Mouse (Mus musculus) megakaryocyte, adult 5-6 weeks (primary cell): ENCODE measurements around the gene Hsd3b7. TPM values are rescaled to one million over a fixed set of nuclear protein-coding genes. Genes with fewer than 3 reads are reported as not detected.
"Not testable (repeated sequence)": the region's sequence is repeated elsewhere in the genome, so short reads cannot be mapped to it uniquely, and the experiment has no call there.

Source experiments
- ATAC-seq: 2 replicates; pipeline ENCODE4 v1.8.0; 2016; ENCODE audit warnings: mild to moderate bottlenecking, inconsistent platforms; ENCODE audit not compliant: poor library complexity, severe bottlenecking
- total RNA-seq, 2 experiments: library from RNA; stranded (forward) in 1 of 2; stranded (reverse) in 1 of 2; fragments of 153-499, 151-499 nt in 1 of 2; fragments of 221-1000, 200-1000 nt in 1 of 2; gene quantifications; 2 replicates each; pipeline versions ENCODE4 v1.2.3 to v1.2.4; 2015 to 2017

Hsd3b7 gene
- total RNA-seq, 2 experiments from 2014 or later, result 28.5 to 30.9 TPM

DNA sequence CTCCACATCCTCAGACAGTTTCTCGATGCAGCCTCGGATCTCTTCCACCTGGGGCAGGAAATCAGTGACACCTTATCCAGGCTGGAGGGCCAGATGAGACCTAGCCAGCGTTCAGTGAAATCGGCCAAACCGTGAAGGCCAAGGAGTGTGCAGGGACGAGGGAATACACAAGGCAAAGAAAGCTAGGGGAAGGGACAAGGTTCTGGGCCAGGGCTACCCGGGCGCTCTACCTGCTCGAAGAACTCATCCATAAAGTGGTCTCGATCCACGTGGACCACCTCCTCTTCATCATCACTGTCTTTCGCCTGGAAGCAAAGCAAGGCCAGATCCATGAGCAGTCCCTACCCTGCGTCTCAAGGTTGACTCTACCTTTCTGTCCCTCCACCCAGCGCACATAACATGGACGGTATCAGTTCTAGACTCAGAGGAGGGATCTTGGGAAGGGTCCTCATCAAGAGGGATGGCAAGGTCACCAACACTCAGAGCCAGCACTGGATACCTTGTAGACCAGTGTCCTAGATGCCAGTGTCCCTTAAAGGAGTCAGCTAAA, 14.8 kb downstream of the Hsd3b7 start:
- no peak for ATAC-seq

- ATAC-seq, result peak; percentile 73
These were observed 15.8 kb downstream of the Hsd3b7 start for GRCm38 (mm10) chr7:127815954-127816821.

GRCm38 (mm10) chr7:127817053-127817452, 16.6 kb downstream of the Hsd3b7 start:
- ATAC-seq, result no peak

- ATAC-seq, result no peak
These were observed 17.4 kb downstream of the Hsd3b7 start for GRCm38 (mm10) chr7:127817776-127818175.

DNA sequence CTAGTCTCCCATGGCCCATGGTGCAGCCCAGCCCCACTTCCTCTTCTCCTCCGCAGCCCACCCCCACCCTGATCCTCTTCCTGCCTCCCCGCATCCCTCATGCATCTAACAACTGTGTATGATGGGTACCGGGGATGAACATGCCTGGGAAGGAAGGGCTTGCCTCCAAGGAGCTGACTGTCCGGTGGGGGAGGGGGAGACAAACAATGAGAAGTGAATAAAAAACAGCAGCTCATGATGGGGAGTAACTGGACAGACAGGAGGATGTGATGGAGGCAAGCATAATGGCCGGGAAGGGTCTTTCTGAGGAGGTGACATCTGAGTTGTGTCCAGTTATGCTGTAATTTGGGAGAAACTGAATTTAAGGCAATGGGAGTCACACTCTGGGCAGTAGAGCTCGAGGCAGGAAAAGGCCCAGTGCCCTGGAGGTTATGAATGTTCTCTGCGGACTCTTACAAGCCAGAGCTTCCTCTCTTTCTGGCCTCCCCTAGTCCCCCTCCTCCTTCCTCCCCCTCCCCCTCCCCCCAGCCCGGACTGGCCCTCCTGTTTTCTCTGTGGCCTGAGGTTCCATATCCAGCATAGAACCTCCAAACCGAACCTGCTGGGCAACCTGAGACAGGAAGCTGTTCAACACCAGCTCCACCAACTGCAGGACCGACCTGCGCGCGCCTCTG, 20.6 kb downstream of the Hsd3b7 start:
- 0 out of 2 replicates have a peak, but pooled peaks have one; percentile 24 for ATAC-seq

DNA sequence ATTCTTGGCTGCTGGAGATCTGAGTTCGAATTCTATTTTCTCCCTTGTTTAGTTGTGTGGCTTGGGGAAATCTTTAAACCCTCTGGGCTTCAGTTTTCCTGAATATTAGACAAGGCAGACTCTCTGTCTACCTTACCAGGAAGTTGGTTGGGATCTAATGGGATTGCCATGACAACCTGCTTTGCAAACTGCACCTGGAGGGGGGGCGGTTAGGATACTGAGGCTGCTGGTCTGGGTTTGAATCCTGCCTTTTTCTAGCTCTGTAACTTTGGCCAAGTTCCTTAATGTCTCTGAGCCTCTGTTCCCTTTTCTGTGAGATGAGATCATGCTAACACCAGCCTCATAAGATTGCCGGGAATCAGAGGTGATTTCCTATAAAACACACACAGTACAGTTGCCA, 22.1 kb downstream of the Hsd3b7 start:
- no peak for ATAC-seq

- ATAC-seq, result no peak
These were observed 23.1 kb downstream of the Hsd3b7 start for GRCm38 (mm10) chr7:127823236-127824171.

DNA sequence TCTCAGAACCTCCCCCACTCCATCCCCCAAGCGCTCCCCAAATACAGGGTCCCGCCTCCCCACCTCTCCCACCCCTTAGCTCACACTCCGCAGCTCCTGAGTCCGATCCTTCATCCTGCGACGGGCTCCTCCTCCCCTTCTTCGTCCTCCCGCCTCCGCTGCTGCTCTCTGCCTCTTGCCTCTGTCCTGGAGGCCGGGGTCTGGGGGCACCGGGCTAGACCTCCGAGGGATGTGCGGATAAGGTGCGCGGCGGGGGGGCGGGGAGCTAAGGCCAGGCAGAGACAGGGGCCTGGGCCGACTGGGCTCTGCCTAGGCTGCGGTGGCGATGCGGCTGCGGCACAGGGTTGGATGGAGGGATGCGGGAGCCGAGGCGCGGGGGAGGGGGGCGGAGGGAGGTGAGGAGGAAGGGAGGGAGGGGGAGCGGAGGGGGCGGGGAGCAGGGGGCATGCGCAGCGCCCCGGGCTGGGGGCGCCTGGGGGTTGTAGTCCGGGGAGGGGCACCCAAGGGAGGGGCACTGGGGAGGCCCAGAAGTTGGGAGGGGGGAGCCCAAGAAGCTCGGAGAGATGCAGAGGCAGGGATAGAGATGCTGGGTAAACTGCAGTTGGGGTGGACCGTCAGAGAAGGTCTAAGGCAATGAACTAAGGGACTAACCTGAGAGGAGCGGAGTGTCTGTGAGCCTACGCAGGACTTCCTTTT, 23.9 kb downstream of the Hsd3b7 start, which contains the start of the genes Stx4a and Stx1b:
TSS of gene Stx4a (plus strand) at position 119 of the 696 bp plus-strand sequence.
TSS of gene Stx1b (minus strand) at position 374 of the 696 bp plus-strand sequence.
- no peak for ATAC-seq

DNA sequence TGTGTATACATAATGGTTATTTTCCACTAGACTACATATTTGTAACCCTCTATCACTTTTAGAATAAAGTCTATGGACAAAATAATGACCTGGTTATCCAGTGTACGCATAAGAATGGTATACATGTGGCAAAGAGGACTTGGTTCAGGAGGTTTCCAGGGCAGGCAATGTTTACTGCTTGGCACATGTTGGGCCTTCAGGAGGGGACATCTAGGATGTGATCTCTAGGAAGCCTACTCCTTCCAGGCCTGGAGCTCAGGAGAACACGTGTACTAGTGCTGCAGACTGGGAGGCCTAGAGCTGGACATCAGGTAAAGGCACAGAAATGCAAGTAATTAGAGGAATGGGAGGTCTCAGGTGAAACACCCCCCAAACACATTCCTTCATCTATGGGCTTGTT, 35.1 kb downstream of the Hsd3b7 start:
- ATAC-seq, result no peak

- no peak for ATAC-seq
These were observed 37.1 kb downstream of the Hsd3b7 start for GRCm38 (mm10) chr7:127837473-127837872.

DNA sequence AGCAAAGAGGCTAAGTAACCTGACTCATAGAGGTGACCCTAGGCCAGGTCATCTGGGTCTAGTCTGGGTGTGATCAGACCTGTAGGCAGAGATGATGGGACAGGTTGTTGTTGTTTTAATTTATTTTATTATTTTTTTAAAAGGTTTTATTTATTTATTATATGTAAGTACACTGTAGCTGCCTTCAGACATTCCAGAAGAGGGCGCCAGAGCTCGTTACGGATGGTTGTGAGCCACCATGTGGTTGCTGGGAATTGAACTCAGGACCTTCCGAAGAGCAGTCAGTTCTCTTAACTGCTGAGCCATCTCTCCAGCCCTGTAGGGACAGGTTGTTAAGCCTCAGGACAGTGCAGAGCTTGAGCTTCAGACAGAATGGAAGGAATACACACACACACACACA, 37.5 kb downstream of the Hsd3b7 start:
- not testable (repeated sequence) for ATAC-seq

DNA sequence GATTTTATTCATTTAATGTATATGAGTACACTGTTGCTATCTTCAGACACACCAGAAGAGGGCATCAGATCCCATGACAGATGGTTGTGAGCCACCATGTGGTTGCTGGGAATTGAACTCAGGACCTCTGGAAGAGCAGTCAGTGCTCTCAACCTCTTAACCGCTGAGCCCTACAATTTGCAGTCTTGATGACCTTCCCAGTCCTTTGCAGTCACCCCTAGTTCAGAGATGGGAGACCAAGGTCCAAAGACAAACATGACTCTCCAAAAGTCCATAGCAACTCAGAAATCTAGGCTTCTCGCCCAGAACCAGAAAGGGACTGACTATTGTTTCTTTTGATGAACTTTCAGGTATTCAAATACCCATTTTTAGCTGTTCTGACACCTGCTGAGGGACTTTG, 39.6 kb downstream of the Hsd3b7 start:
- not testable (repeated sequence) for ATAC-seq

- ATAC-seq, result peak; percentile 27
These were observed 40.5 kb downstream of the Hsd3b7 start for GRCm38 (mm10) chr7:127840886-127841285.

DNA sequence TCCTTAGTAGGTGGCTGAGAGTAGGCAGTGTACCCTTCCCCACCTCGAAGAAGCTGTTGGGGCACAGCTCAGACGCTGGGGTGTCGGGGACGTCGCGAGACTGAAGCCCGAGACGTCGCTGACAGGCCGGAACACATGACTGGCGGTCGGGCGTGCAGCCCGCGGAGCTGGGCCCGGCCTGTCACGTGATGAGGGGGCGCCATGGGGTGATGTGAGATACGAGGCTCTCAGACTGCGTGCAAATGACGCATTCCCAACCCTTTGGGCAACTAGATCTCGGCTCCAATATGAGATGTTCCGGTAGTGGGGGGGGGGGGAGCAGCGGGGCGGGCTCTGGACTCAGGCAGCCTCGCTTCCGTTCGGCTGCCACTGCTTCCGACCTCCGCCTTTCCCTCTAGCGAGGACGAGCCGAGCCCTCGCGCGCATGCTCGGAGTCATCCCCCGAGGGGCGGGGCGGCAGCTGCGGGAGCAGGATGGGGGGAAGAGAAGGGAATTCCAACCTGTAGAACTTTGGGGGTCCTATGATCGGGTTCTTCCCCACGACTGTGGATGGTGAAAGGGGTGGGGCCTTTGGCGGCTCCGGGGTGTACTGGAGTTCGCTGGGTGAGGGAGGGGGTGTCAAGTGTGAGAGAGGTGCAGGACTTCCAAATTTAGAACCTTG, 41.1 kb downstream of the Hsd3b7 start:
- ATAC-seq, result peak; percentile 77

GRCm38 (mm10) chr7:127842001-127842718, 41.8 kb downstream of the Hsd3b7 start:
- peak; percentile 75 for ATAC-seq

GRCm38 (mm10) chr7:127849973-127850875, 49.8 kb downstream of the Hsd3b7 start:
- peak; percentile 73 for ATAC-seq

DNA sequence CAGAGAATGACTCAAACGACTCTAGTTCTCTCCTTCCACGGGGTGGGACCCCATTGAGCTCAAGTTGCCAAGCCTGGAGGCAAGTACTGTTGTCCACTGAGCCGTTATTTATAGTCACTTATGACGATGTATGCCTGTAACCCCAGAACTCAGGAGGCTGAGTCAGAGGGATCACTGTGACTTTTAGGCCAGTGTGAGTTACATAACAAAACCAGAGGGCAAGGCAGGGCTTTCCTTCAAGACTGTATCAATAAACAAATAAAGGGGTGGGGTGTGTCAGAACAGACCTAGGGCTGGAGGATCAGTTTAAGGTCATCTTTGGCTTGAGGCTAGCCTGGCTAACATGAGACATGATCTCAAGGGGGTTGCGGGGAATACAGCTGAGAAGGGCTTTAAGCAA, 50.5 kb downstream of the Hsd3b7 start:
- no peak for ATAC-seq
